Mouse (Mus musculus): ENCODE results near the gene Fam160b1. TPM values are rescaled to one million over a fixed set of nuclear protein-coding genes. Genes with fewer than 3 reads are reported as not detected.
A peak's percentile ranks its signal among the peaks of the same experiment; 100 is the strongest.

The Fam160b1 gene
- polyA plus RNA-seq, 1 experiment from 2014 or later = 11.2 TPM

- H3K4me1 ChIP-seq = peaks cover 75% of the 10 kb centered on the region
- H3K36me3 ChIP-seq = no peaks in the 10 kb centered on the region
- no peaks in the 10 kb centered on the region for H3K27me3 ChIP-seq (ENCODE audit: insufficient read depth, poor library complexity, severe bottlenecking)
- H3K27ac ChIP-seq = 0 out of 2 replicates have a peak overlapping the region, but pooled peaks have one; percentile 18
- no peak for DNase-seq (ENCODE audit: low spot score)
- peak overlapping the region; percentile 35; the same call in 1 of the 2 replicates for H3K4me3 ChIP-seq
- H3K9me3 ChIP-seq = no peaks in the 10 kb centered on the region
- WGBS = 41% methylated on average over 7 of the region's 7 CpGs
Measured at GRCm38 (mm10) chr19:57363076-57363475, 2.6 kb downstream of the Fam160b1 start.

GRCm38 (mm10) chr19:57363538-57363937 lies 3.1 kb downstream of the Fam160b1 start:
- WGBS = 91% methylated on average over 7 of the region's 7 CpGs
- peak overlapping the region; percentile 42; the same call in 1 of the 2 replicates for H3K27ac ChIP-seq
- peak; percentile 74 for DNase-seq (ENCODE audit: low spot score)
- H3K36me3 ChIP-seq = peaks cover 3% of the 10 kb centered on the region
- H3K4me3 ChIP-seq = peak overlapping the region; percentile 35; the same call in 1 of the 2 replicates
- H3K4me1 ChIP-seq = peaks cover 75% of the 10 kb centered on the region
- H3K27me3 ChIP-seq (ENCODE audit: insufficient read depth, poor library complexity, severe bottlenecking) = no peaks in the 10 kb centered on the region
- H3K9me3 ChIP-seq = no peaks in the 10 kb centered on the region

- Histone ChIP-seq H3K9me3 (no peaks in the 10 kb centered on the region), H3K36me3 (peaks cover 18% of the 10 kb centered on the region), H3K27me3 (ENCODE audit: insufficient read depth, poor library complexity, severe bottlenecking) (no peaks in the 10 kb centered on the region), H3K4me1 (peaks cover 64% of the 10 kb centered on the region), H3K4me3 (peak overlapping the region; percentile 18), H3K27ac (peak overlapping the region; percentile 80)
- peak; percentile 79 for DNase-seq (ENCODE audit: low spot score)
- WGBS = 24% methylated on average over 10 of the region's 11 CpGs
Measured at GRCm38 (mm10) chr19:57364942-57365673, 4.6 kb downstream of the Fam160b1 start.

GRCm38 (mm10) chr19:57366007-57366406 lies 5.5 kb downstream of the Fam160b1 start:
- Histone ChIP-seq H3K4me1 (peaks cover 64% of the 10 kb centered on the region), H3K9me3 (no peaks in the 10 kb centered on the region), H3K36me3 (peaks cover 27% of the 10 kb centered on the region), H3K4me3 (no peak overlapping the region), H3K27ac (peak overlapping the region; percentile 80), H3K27me3 (ENCODE audit: insufficient read depth, poor library complexity, severe bottlenecking) (no peaks in the 10 kb centered on the region)
- peak; percentile 73 for DNase-seq (ENCODE audit: low spot score)
- WGBS = 56% methylated on average over 8 of the region's 8 CpGs

GRCm38 (mm10) chr19:57366626-57367025 lies 6.1 kb downstream of the Fam160b1 start:
- 71% methylated on average over 5 of the region's 5 CpGs for WGBS
- Histone ChIP-seq H3K9me3 (no peaks in the 10 kb centered on the region), H3K4me3 (no peak overlapping the region), H3K27ac (peak overlapping the region; percentile 80; the same call in 1 of the 2 replicates), H3K27me3 (ENCODE audit: insufficient read depth, poor library complexity, severe bottlenecking) (no peaks in the 10 kb centered on the region), H3K36me3 (peaks cover 33% of the 10 kb centered on the region), H3K4me1 (peaks cover 64% of the 10 kb centered on the region)
- no peak for DNase-seq (ENCODE audit: low spot score)

- peaks cover 64% of the 10 kb centered on the region for H3K4me1 ChIP-seq
- peak; percentile 78 for DNase-seq (ENCODE audit: low spot score)
- H3K27ac ChIP-seq = peak overlapping the region; percentile 59
- no peaks in the 10 kb centered on the region for H3K27me3 ChIP-seq (ENCODE audit: insufficient read depth, poor library complexity, severe bottlenecking)
- peaks cover 39% of the 10 kb centered on the region for H3K36me3 ChIP-seq
- no peaks in the 10 kb centered on the region for H3K9me3 ChIP-seq
- 38% methylated on average over 4 of the region's 4 CpGs for WGBS
- H3K4me3 ChIP-seq = no peak overlapping the region
Measured at GRCm38 (mm10) chr19:57367201-57367600, 6.7 kb downstream of the Fam160b1 start.

GRCm38 (mm10) chr19:57367849-57368387 lies 7.4 kb downstream of the Fam160b1 start:
- peak overlapping the region; percentile 59 for H3K27ac ChIP-seq

GRCm38 (mm10) chr19:57373276-57373811 lies 12.9 kb downstream of the Fam160b1 start:
- Histone ChIP-seq H3K27me3 (ENCODE audit: insufficient read depth, poor library complexity, severe bottlenecking) (no peaks in the 10 kb centered on the region), H3K36me3 (peaks cover 98% of the 10 kb centered on the region), H3K9me3 (no peaks in the 10 kb centered on the region), H3K27ac (no peak overlapping the region), H3K4me3 (no peak overlapping the region), H3K4me1 (peaks cover 6% of the 10 kb centered on the region)
- no peak for DNase-seq (ENCODE audit: low spot score)
- 81% methylated on average over 8 of the region's 8 CpGs for WGBS

More at GRCm38 (mm10) chr19:57367849-57368387, 7.4 kb downstream of the Fam160b1 start:
- WGBS = 66% methylated on average over 11 of the region's 11 CpGs
- no peaks in the 10 kb centered on the region for H3K27me3 ChIP-seq (ENCODE audit: insufficient read depth, poor library complexity, severe bottlenecking)
- peaks cover 60% of the 10 kb centered on the region for H3K4me1 ChIP-seq
- no peak for DNase-seq (ENCODE audit: low spot score)
- H3K4me3 ChIP-seq = no peak overlapping the region
- H3K36me3 ChIP-seq = peaks cover 46% of the 10 kb centered on the region
- H3K9me3 ChIP-seq = no peaks in the 10 kb centered on the region

- Histone ChIP-seq H3K27ac (no peak overlapping the region), H3K4me3 (no peak overlapping the region), H3K27me3 (ENCODE audit: insufficient read depth, poor library complexity, severe bottlenecking) (no peaks in the 10 kb centered on the region), H3K4me1 (no peaks in the 10 kb centered on the region), H3K9me3 (no peaks in the 10 kb centered on the region), H3K36me3 (peaks cover 98% of the 10 kb centered on the region)
- DNase-seq (ENCODE audit: low spot score) = no peak
- WGBS = 90% methylated on average over 5 of the region's 5 CpGs
Measured at GRCm38 (mm10) chr19:57375161-57375560, 14.7 kb downstream of the Fam160b1 start.

- H3K27ac ChIP-seq = no peak overlapping the region
- H3K36me3 ChIP-seq = peaks cover 98% of the 10 kb centered on the region
- H3K4me1 ChIP-seq = no peaks in the 10 kb centered on the region
- H3K4me3 ChIP-seq = no peak overlapping the region
- no peaks in the 10 kb centered on the region for H3K27me3 ChIP-seq (ENCODE audit: insufficient read depth, poor library complexity, severe bottlenecking)
- WGBS = 87% methylated on average over 11 of the region's 11 CpGs
- no peaks in the 10 kb centered on the region for H3K9me3 ChIP-seq
- no peak for DNase-seq (ENCODE audit: low spot score)
Measured at GRCm38 (mm10) chr19:57375746-57376145, 15.3 kb downstream of the Fam160b1 start.

GRCm38 (mm10) chr19:57377043-57377703 lies 16.7 kb downstream of the Fam160b1 start:
- WGBS = 94% methylated on average over 14 of the region's 14 CpGs
- peaks cover 98% of the 10 kb centered on the region for H3K36me3 ChIP-seq

GRCm38 (mm10) chr19:57386176-57386693 lies 25.8 kb downstream of the Fam160b1 start:
- Histone ChIP-seq H3K9me3 (no peaks in the 10 kb centered on the region), H3K27ac (no peak overlapping the region), H3K27me3 (ENCODE audit: insufficient read depth, poor library complexity, severe bottlenecking) (no peaks in the 10 kb centered on the region), H3K36me3 (peaks cover 94% of the 10 kb centered on the region), H3K4me1 (no peaks in the 10 kb centered on the region), H3K4me3 (no peak overlapping the region)
- 95% methylated on average over 17 of the region's 17 CpGs for WGBS
- no peak for DNase-seq (ENCODE audit: low spot score)

More at GRCm38 (mm10) chr19:57377043-57377703, 16.7 kb downstream of the Fam160b1 start:
- no peaks in the 10 kb centered on the region for H3K27me3 ChIP-seq (ENCODE audit: insufficient read depth, poor library complexity, severe bottlenecking)
- no peaks in the 10 kb centered on the region for H3K9me3 ChIP-seq
- H3K27ac ChIP-seq = no peak overlapping the region
- DNase-seq (ENCODE audit: low spot score) = no peak
- H3K4me3 ChIP-seq = no peak overlapping the region
- no peaks in the 10 kb centered on the region for H3K4me1 ChIP-seq

Data from heart, embryonic 10.5 days (tissue).